Mouse (Mus musculus) granulocyte monocyte progenitor cell, adult 5-6 weeks (primary cell): ENCODE results near the gene Acsm4. TPM values are rescaled to one million over a fixed set of nuclear protein-coding genes. Genes with fewer than 3 reads are reported as not detected.
"Not testable (repeated sequence)": the region's sequence is repeated elsewhere in the genome, so short reads cannot be mapped to it uniquely, and the experiment has no call there.

Experiments used
- ATAC-seq: replicated peaks from 2 replicates; pipeline ENCODE4 v1.8.0; 2016; ENCODE audit warnings: mild to moderate bottlenecking, moderate TSS enrichment, inconsistent platforms; ENCODE audit not compliant: poor library complexity, severe bottlenecking
- total RNA-seq, 2 experiments: library from RNA; stranded (forward) in 1 of 2; stranded (reverse) in 1 of 2; fragments of 200-712, 200-1000 nt in 1 of 2; fragments of >200 nt in 1 of 2; fragmentation: Nextera tagmentation in 1 of 2; gene quantifications; 2 replicates each; pipeline ENCODE4 v1.2.3; 2014 to 2017

Gene Acsm4
- not detected in 2 replicates for total RNA-seq (2014; fragmentation: Nextera tagmentation)
- total RNA-seq (2017) = not detected in 2 replicates

GRCm38 (mm10) chr7:119689726-119690125, at the start of gene Acsm4:
Gene Acsm4 (plus strand): TSS chr7:119690026.
- no peak for ATAC-seq

GRCm38 (mm10) chr7:119642307-119642706, 47.5 kb upstream of the Acsm4 start:
- no peak for ATAC-seq

- ATAC-seq = no peak
These were observed 21.9 kb upstream of the Acsm4 start for GRCm38 (mm10) chr7:119667893-119668292.

- no peak for ATAC-seq
These were observed 19.4 kb upstream of the Acsm4 start for GRCm38 (mm10) chr7:119670395-119670794.

GRCm38 (mm10) chr7:119670925-119671324, 18.9 kb upstream of the Acsm4 start:
- ATAC-seq = no peak

- peak; percentile 95 for ATAC-seq
These were observed 16.4 kb upstream of the Acsm4 start for GRCm38 (mm10) chr7:119673465-119673864.

- no peak for ATAC-seq
These were observed 9.7 kb upstream of the Acsm4 start for GRCm38 (mm10) chr7:119680107-119680506.

GRCm38 (mm10) chr7:119682699-119683098, 7.1 kb upstream of the Acsm4 start:
- no peak for ATAC-seq

GRCm38 (mm10) chr7:119692302-119692701, 2.5 kb downstream of the Acsm4 start:
- ATAC-seq = no peak

GRCm38 (mm10) chr7:119694926-119695325, 5.1 kb downstream of the Acsm4 start:
- ATAC-seq = no peak

- no peak for ATAC-seq
These were observed 24.3 kb downstream of the Acsm4 start for GRCm38 (mm10) chr7:119714111-119714510.

GRCm38 (mm10) chr7:119720253-119720946, 30.6 kb downstream of the Acsm4 start, which contains the start of gene Thumpd1:
Gene Thumpd1 (minus strand): TSS chr7:119720798.
- ATAC-seq = peak; percentile 96

GRCm38 (mm10) chr7:119720947-119721310, 31.1 kb downstream of the Acsm4 start:
- peak; percentile 33 for ATAC-seq

GRCm38 (mm10) chr7:119727621-119728020, 37.8 kb downstream of the Acsm4 start:
- no peak for ATAC-seq

GRCm38 (mm10) chr7:119731262-119731661, 41.4 kb downstream of the Acsm4 start:
- not testable (repeated sequence) for ATAC-seq

- ATAC-seq = peak; percentile 22; the same call in 1 of the 2 replicates
These were observed 49.1 kb downstream of the Acsm4 start for GRCm38 (mm10) chr7:119738877-119739276.

GRCm38 (mm10) chr7:119739798-119740468, 50.1 kb downstream of the Acsm4 start:
- ATAC-seq = peak; percentile 76

- ATAC-seq = peak; percentile 85
These were observed 54.5 kb downstream of the Acsm4 start for GRCm38 (mm10) chr7:119744321-119744720.

- no peak for ATAC-seq
These were observed 56.0 kb downstream of the Acsm4 start for GRCm38 (mm10) chr7:119745869-119746268.

- no peak for ATAC-seq
These were observed 58.9 kb downstream of the Acsm4 start for GRCm38 (mm10) chr7:119748761-119749160.

- ATAC-seq = no peak
These were observed 60.1 kb downstream of the Acsm4 start for GRCm38 (mm10) chr7:119749942-119750341.

GRCm38 (mm10) chr7:119753696-119754095, 63.9 kb downstream of the Acsm4 start:
- no peak for ATAC-seq
